Mouse (Mus musculus): ENCODE results near the gene Arhgap29.

DNA sequence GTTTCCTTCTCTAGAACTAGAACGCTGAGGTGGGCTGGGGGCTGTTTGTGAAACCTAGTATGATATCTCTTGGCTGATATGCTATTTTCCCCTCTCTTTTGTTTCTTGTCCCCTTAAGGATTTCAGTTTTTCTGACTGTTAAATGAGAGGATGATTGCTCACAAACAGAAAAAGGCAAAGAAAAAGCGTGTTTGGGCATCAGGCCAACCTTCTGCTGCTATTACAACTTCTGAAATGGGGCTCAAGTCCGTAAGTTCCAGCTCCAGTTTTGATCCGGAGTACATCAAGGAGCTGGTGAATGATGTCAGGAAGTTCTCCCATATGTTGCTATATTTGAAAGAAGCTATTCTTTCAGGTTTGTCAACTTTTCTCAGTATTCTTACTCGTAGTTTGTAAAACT is 21.4 kb downstream of the Arhgap29 start:
- TF ChIP-seq NANOG (IDR thresholded peaks at IDR 0.05; ENCODE audit: borderline replicate concordance, low read length) (no peak), CTCF (conservative IDR thresholded peaks at IDR 0.05; ENCODE audit: low read length) (no peak)

Data from E14TG2a.4 (cell line).